25 mouse cellular contexts compared by ENCODE assay signal in the genomic region with DNA sequence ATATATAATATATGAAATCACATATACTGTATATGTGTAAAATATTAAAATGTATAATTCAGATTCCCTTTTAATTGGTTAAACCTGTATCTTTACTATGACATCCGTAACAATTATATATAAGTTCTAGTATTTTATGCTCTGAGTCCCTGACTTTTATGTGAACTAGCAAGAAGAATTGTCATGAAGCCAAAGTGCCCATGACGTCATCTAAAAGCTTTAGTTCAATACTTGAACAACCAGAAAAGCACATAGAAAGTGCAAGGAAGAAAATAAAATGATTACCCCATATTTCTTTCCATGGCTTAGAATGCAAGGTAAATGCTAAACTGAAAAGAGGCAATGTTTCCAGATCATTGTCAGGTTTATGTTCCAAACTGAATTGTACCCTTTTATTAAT.
DNase-seq lines count a peak whose midpoint lies in the region; ATAC-seq lines count a peak whose summit lies in the region.
"Had no signal": no experiment of that assay in that cellular context is flagged by ENCODE, and none has a peak within 500 bp of the region (broad histone marks: within the 10 kb centered on the region; RNA-seq: fewer than 3 reads in every experiment).

No protein-coding gene starts in this region.

- H3K4me1 ChIP-seq in heart, embryonic 11.5 days (ENCODE audit: control insufficient read depth, insufficient read depth, low read length): no peaks in the 10 kb centered on the region
- H3K4me1 ChIP-seq in lung, embryonic 15.5 days: peaks cover 19% of the 10 kb centered on the region; the same call in 1 of the 2 replicates
- H3K4me1 ChIP-seq in embryonic facial prominence, embryonic 14.5 days (ENCODE audit: control insufficient read depth, insufficient read depth, low read length): peaks cover 14% of the 10 kb centered on the region; the same call in 1 of the 2 replicates
- H3K4me1 ChIP-seq in stomach, embryonic 15.5 days: peaks cover 15% of the 10 kb centered on the region
- H3K4me1 ChIP-seq: hindbrain, embryonic 15.5 days; liver, embryonic 15.5 days; midbrain, embryonic 12.5 days had no signal

- no peak overlapping the region for H3K4me2 ChIP-seq in heart, embryonic 11.5 days
- no peak overlapping the region for H3K4me2 ChIP-seq in lung, embryonic 15.5 days
- H3K4me2 ChIP-seq in embryonic facial prominence, embryonic 14.5 days (ENCODE audit: low read depth, low read length): no peak overlapping the region
- H3K4me2 ChIP-seq in stomach, embryonic 15.5 days: no peak overlapping the region
- H3K4me2 ChIP-seq: forebrain, embryonic 15.5 days; hindbrain, embryonic 15.5 days; intestine, embryonic 15.5 days; liver, embryonic 15.5 days; midbrain, embryonic 12.5 days had no signal

- no peak overlapping the region for H3K27ac ChIP-seq in heart, embryonic 11.5 days (ENCODE audit: low read depth, low read length)
- H3K27ac ChIP-seq in lung, embryonic 15.5 days: peak overlapping the region; percentile 71
- peak overlapping the region; percentile 62 for H3K27ac ChIP-seq in embryonic facial prominence, embryonic 14.5 days (replicated peaks; ENCODE audit: low read depth, low read length)
- peak overlapping the region; percentile 83; the same call in 1 of the 2 replicates for H3K27ac ChIP-seq in stomach, embryonic 15.5 days
- H3K27ac ChIP-seq: forebrain, embryonic 10.5 days; forebrain, embryonic 15.5 days; heart, adult 2 months; liver, embryonic 15.5 days; midbrain, embryonic 12.5 days had no signal

- H3K9me3 ChIP-seq in heart, embryonic 11.5 days (replicated peaks; ENCODE audit: control insufficient read depth, low read length): no peaks in the 10 kb centered on the region
- no peaks in the 10 kb centered on the region for H3K9me3 ChIP-seq in lung, embryonic 15.5 days
- H3K9me3 ChIP-seq in embryonic facial prominence, embryonic 14.5 days (ENCODE audit: control insufficient read depth, low read length): no peaks in the 10 kb centered on the region
- H3K9me3 ChIP-seq in stomach, embryonic 15.5 days: no peaks in the 10 kb centered on the region
- H3K9me3 ChIP-seq: forebrain, embryonic 10.5 days; forebrain, embryonic 15.5 days; hindbrain, embryonic 15.5 days; intestine, embryonic 15.5 days; liver, embryonic 15.5 days; megakaryocyte, embryonic 14.5 days; midbrain, embryonic 12.5 days had no signal

- DNase-seq in heart, postnatal 4 days: peak; percentile 37
- DNase-seq in lung, postnatal 10 days: no peak
- DNase-seq in embryonic facial prominence, embryonic 14.5 days (ENCODE audit: low spot score): peak; percentile 63
- DNase-seq: adrenal gland, adult 8-10 months; cerebellum, adult 2 months; cerebellum, postnatal 14 days; heart, adult 2 months; kidney, adult 9 months; kidney, postnatal 10 days; layer of hippocampus, postnatal 36 days; lung, postnatal 4 days; thymus, adult 18-20 months; thymus, postnatal 36 days had no signal

- H3K36me3 ChIP-seq in heart, embryonic 11.5 days (ENCODE audit: control insufficient read depth, insufficient read depth, low read length): no peaks in the 10 kb centered on the region
- H3K36me3 ChIP-seq in lung, embryonic 15.5 days: no peaks in the 10 kb centered on the region
- no peaks in the 10 kb centered on the region for H3K36me3 ChIP-seq in embryonic facial prominence, embryonic 14.5 days (ENCODE audit: control insufficient read depth, insufficient read depth, low read length)
- no peaks in the 10 kb centered on the region for H3K36me3 ChIP-seq in stomach, embryonic 15.5 days
- H3K36me3 ChIP-seq: forebrain, embryonic 10.5 days; intestine, embryonic 15.5 days; liver, embryonic 15.5 days had no signal

- WGBS in heart, embryonic 11.5 days (ENCODE audit: insufficient replicate concordance): 85% methylated on average over 2 of the region's 2 CpGs
- 61% methylated on average over 2 of the region's 2 CpGs for WGBS in lung, embryonic 15.5 days
- WGBS in embryonic facial prominence, embryonic 14.5 days: 71% methylated on average over 2 of the region's 2 CpGs
- 52% methylated on average over 2 of the region's 2 CpGs for WGBS in stomach, embryonic 15.5 days

- no peaks in the 10 kb centered on the region for H3K27me3 ChIP-seq in heart, embryonic 11.5 days (ENCODE audit: control insufficient read depth, insufficient read depth, low read length)
- no peaks in the 10 kb centered on the region for H3K27me3 ChIP-seq in lung, embryonic 15.5 days
- no peaks in the 10 kb centered on the region for H3K27me3 ChIP-seq in embryonic facial prominence, embryonic 14.5 days (replicated peaks; ENCODE audit: control insufficient read depth, insufficient read depth, low read length)
- H3K27me3 ChIP-seq in stomach, embryonic 15.5 days (replicated peaks): no peaks in the 10 kb centered on the region
- H3K27me3 ChIP-seq: forebrain, embryonic 15.5 days; hindbrain, embryonic 15.5 days; intestine, embryonic 15.5 days; liver, embryonic 15.5 days; megakaryocyte, embryonic 14.5 days; midbrain, embryonic 12.5 days had no signal

- H3K4me3 ChIP-seq in heart, embryonic 11.5 days (ENCODE audit: low read depth, low read length): no peak overlapping the region
- no peak overlapping the region for H3K4me3 ChIP-seq in lung, embryonic 15.5 days
- H3K4me3 ChIP-seq in embryonic facial prominence, embryonic 14.5 days (ENCODE audit: low read depth, low read length): no peak overlapping the region
- no peak overlapping the region for H3K4me3 ChIP-seq in stomach, embryonic 15.5 days (replicated peaks)
- H3K4me3 ChIP-seq: forebrain, embryonic 10.5 days; forebrain, embryonic 15.5 days; heart, adult 2 months; hindbrain, embryonic 15.5 days; intestine, embryonic 15.5 days; liver, embryonic 15.5 days; megakaryocyte, embryonic 14.5 days; midbrain, embryonic 12.5 days had no signal

- H3K9ac ChIP-seq in heart, embryonic 11.5 days (ENCODE audit: low read depth, low read length): no peak overlapping the region
- H3K9ac ChIP-seq in lung, embryonic 15.5 days: no peak overlapping the region
- no peak overlapping the region for H3K9ac ChIP-seq in embryonic facial prominence, embryonic 14.5 days (ENCODE audit: low read depth, low read length)
- no peak overlapping the region for H3K9ac ChIP-seq in stomach, embryonic 15.5 days
- H3K9ac ChIP-seq: forebrain, embryonic 15.5 days; hindbrain, embryonic 15.5 days; intestine, embryonic 15.5 days; liver, embryonic 15.5 days; midbrain, embryonic 12.5 days had no signal

- no peak for ATAC-seq in heart, embryonic 11.5 days (replicated peaks; ENCODE audit: insufficient number of reproducible peaks, low FRiP score, low TSS enrichment)
- no peak for ATAC-seq in lung, embryonic 15.5 days (ENCODE audit: borderline replicate concordance, extremely low read depth, low FRiP score, low TSS enrichment)
- no peak for ATAC-seq in embryonic facial prominence, embryonic 14.5 days (ENCODE audit: low read depth)
- ATAC-seq in stomach, embryonic 15.5 days (ENCODE audit: insufficient read depth, low FRiP score, low read depth): no peak
- ATAC-seq in activated CD4-positive, CD25-positive, alpha-beta regulatory T cell, adult 4 months: no peak
- ATAC-seq: CD4-positive, CD25-positive, alpha-beta regulatory T cell, adult 4 months; forebrain, embryonic 15.5 days had no signal
